ENCODE assay signal across 15 mouse cellular contexts in genomic region chr14:118156740-118157139, GRCm38 (mm10). TPM values are rescaled to one million over a fixed set of nuclear protein-coding genes. Genes with fewer than 3 reads are reported as not detected.
DNase-seq lines count a peak whose midpoint lies in the region; ATAC-seq lines count a peak whose summit lies in the region.
"Had no signal": no experiment of that assay in that cellular context is flagged by ENCODE, and none has a peak within 500 bp of the region (broad histone marks: within the 10 kb centered on the region; RNA-seq: fewer than 3 reads in every experiment).

No protein-coding gene starts in this region.

- peaks cover 49% of the 10 kb centered on the region for H3K36me3 ChIP-seq in forebrain, embryonic 13.5 days (ENCODE audit: poor library complexity, severe bottlenecking)
- peaks cover 77% of the 10 kb centered on the region for H3K36me3 ChIP-seq in forebrain, embryonic 10.5 days (replicated peaks)
- no peaks in the 10 kb centered on the region; the same call in none of the 2 replicates for H3K36me3 ChIP-seq in liver, embryonic 16.5 days (ENCODE audit: control insufficient read depth, insufficient read depth)
- peaks cover 2% of the 10 kb centered on the region; the same call in 1 of the 2 replicates for H3K36me3 ChIP-seq in neural tube, embryonic 11.5 days (ENCODE audit: control insufficient read depth, insufficient read depth, low read length)
- H3K36me3 ChIP-seq in neural tube, embryonic 15.5 days, result peaks cover 43% of the 10 kb centered on the region
- peaks cover 38% of the 10 kb centered on the region for H3K36me3 ChIP-seq in stomach, embryonic 14.5 days (ENCODE audit: control insufficient read depth, insufficient read depth, low read length)

- DNase-seq in forebrain, embryonic 10.5 days (ENCODE audit: extremely low spot score, low spot score), result no peak
- no peak for DNase-seq in liver
- DNase-seq in neural tube, embryonic 11.5 days (ENCODE audit: low spot score), result no peak
- DNase-seq in urinary bladder, postnatal 14 days (ENCODE audit: low spot score), result no peak

- ATAC-seq in forebrain, embryonic 13.5 days, result peak; percentile 63
- ATAC-seq in liver, embryonic 16.5 days (ENCODE audit: low read depth), result 0 out of 2 replicates have a peak, but pooled peaks have one; percentile 7
- ATAC-seq in neural tube, embryonic 11.5 days (ENCODE audit: insufficient read depth, low FRiP score, low TSS enrichment), result peak; percentile 38; the same call in 1 of the 2 replicates
- ATAC-seq in neural tube, embryonic 15.5 days (ENCODE audit: low FRiP score), result no peak
- peak; percentile 42; the same call in 1 of the 2 replicates for ATAC-seq in stomach, embryonic 14.5 days (ENCODE audit: insufficient number of reproducible peaks, insufficient read depth, low FRiP score, low read depth)
- ATAC-seq: intestine, embryonic 15.5 days had no signal

- no peak overlapping the region for H3K27ac ChIP-seq in forebrain, embryonic 13.5 days
- H3K27ac ChIP-seq in forebrain, embryonic 10.5 days, result no peak overlapping the region
- H3K27ac ChIP-seq in liver, embryonic 16.5 days (ENCODE audit: low read length), result no peak overlapping the region
- no peak overlapping the region for H3K27ac ChIP-seq in neural tube, embryonic 11.5 days (ENCODE audit: low read depth, low read length)
- no peak overlapping the region for H3K27ac ChIP-seq in neural tube, embryonic 15.5 days (replicated peaks)
- H3K27ac ChIP-seq in stomach, embryonic 14.5 days (ENCODE audit: low read length), result no peak overlapping the region
- H3K27ac ChIP-seq: embryonic facial prominence, embryonic 13.5 days; hindbrain, embryonic 10.5 days; intestine, embryonic 15.5 days; limb, embryonic 15.5 days had no signal

- no peaks in the 10 kb centered on the region for H3K27me3 ChIP-seq in forebrain, embryonic 13.5 days
- no peaks in the 10 kb centered on the region for H3K27me3 ChIP-seq in forebrain, embryonic 10.5 days (ENCODE audit: poor library complexity, severe bottlenecking)
- no peaks in the 10 kb centered on the region for H3K27me3 ChIP-seq in liver, embryonic 16.5 days (ENCODE audit: control insufficient read depth, insufficient read depth, low read depth, low read length)
- no peaks in the 10 kb centered on the region for H3K27me3 ChIP-seq in neural tube, embryonic 11.5 days (ENCODE audit: control insufficient read depth, insufficient read depth, low read length)
- no peaks in the 10 kb centered on the region for H3K27me3 ChIP-seq in neural tube, embryonic 15.5 days (replicated peaks)
- H3K27me3 ChIP-seq in stomach, embryonic 14.5 days (ENCODE audit: control insufficient read depth, insufficient read depth, low read length), result no peaks in the 10 kb centered on the region
- H3K27me3 ChIP-seq: embryonic facial prominence, embryonic 13.5 days; intestine, embryonic 15.5 days; limb, embryonic 15.5 days had no signal

- WGBS in forebrain, embryonic 13.5 days, result 82% methylated on average over 10 of the region's 10 CpGs
- 88% methylated on average over 10 of the region's 10 CpGs for WGBS in forebrain, embryonic 10.5 days
- 81% methylated on average over 10 of the region's 10 CpGs for WGBS in liver, embryonic 16.5 days (ENCODE audit: insufficient replicate concordance)
- WGBS in neural tube, embryonic 11.5 days, result 89% methylated on average over 10 of the region's 10 CpGs
- WGBS in neural tube, embryonic 15.5 days, result 89% methylated on average over 10 of the region's 10 CpGs
- WGBS in stomach, embryonic 14.5 days, result 89% methylated on average over 10 of the region's 10 CpGs

- H3K4me3 ChIP-seq in forebrain, embryonic 13.5 days, result no peak overlapping the region
- no peak overlapping the region for H3K4me3 ChIP-seq in forebrain, embryonic 10.5 days
- no peak overlapping the region for H3K4me3 ChIP-seq in liver, embryonic 16.5 days (ENCODE audit: low read depth, low read length)
- no peak overlapping the region for H3K4me3 ChIP-seq in neural tube, embryonic 11.5 days (ENCODE audit: low read depth, low read length)
- H3K4me3 ChIP-seq in neural tube, embryonic 15.5 days (replicated peaks), result no peak overlapping the region
- H3K4me3 ChIP-seq in stomach, embryonic 14.5 days (ENCODE audit: low read depth, low read length), result no peak overlapping the region
- H3K4me3 ChIP-seq: embryonic facial prominence, embryonic 13.5 days; erythroblast, embryonic 14.5 days; hindbrain, embryonic 10.5 days; intestine, embryonic 15.5 days; limb, embryonic 15.5 days; myocyte had no signal

- no peak overlapping the region for H3K4me2 ChIP-seq in forebrain, embryonic 13.5 days
- H3K4me2 ChIP-seq in liver, embryonic 16.5 days (ENCODE audit: low read depth, low read length), result no peak overlapping the region
- H3K4me2 ChIP-seq in neural tube, embryonic 11.5 days (ENCODE audit: low read depth), result no peak overlapping the region
- no peak overlapping the region for H3K4me2 ChIP-seq in neural tube, embryonic 15.5 days
- no peak overlapping the region for H3K4me2 ChIP-seq in stomach, embryonic 14.5 days (replicated peaks; ENCODE audit: low read depth, low read length)
- H3K4me2 ChIP-seq: embryonic facial prominence, embryonic 13.5 days; heart, embryonic 11.5 days; intestine, embryonic 15.5 days; limb, embryonic 15.5 days had no signal

- H3K9me3 ChIP-seq in forebrain, embryonic 13.5 days (replicated peaks), result no peaks in the 10 kb centered on the region
- no peaks in the 10 kb centered on the region for H3K9me3 ChIP-seq in forebrain, embryonic 10.5 days
- H3K9me3 ChIP-seq in liver, embryonic 16.5 days (replicated peaks; ENCODE audit: control insufficient read depth, low read length), result no peaks in the 10 kb centered on the region
- H3K9me3 ChIP-seq in neural tube, embryonic 11.5 days (ENCODE audit: control insufficient read depth, low read length), result no peaks in the 10 kb centered on the region
- no peaks in the 10 kb centered on the region for H3K9me3 ChIP-seq in neural tube, embryonic 15.5 days (replicated peaks)
- no peaks in the 10 kb centered on the region for H3K9me3 ChIP-seq in stomach, embryonic 14.5 days (ENCODE audit: control insufficient read depth, low read depth, low read length)
- H3K9me3 ChIP-seq: embryonic facial prominence, embryonic 13.5 days; hindbrain, embryonic 10.5 days; intestine, embryonic 15.5 days; limb, embryonic 15.5 days had no signal

- H3K4me1 ChIP-seq in forebrain, embryonic 13.5 days, result no peaks in the 10 kb centered on the region
- no peaks in the 10 kb centered on the region for H3K4me1 ChIP-seq in forebrain, embryonic 10.5 days
- H3K4me1 ChIP-seq in liver, embryonic 16.5 days (ENCODE audit: control insufficient read depth, low read depth, low read length), result no peaks in the 10 kb centered on the region
- no peaks in the 10 kb centered on the region for H3K4me1 ChIP-seq in neural tube, embryonic 11.5 days (ENCODE audit: control insufficient read depth, insufficient read depth, low read length)
- H3K4me1 ChIP-seq in neural tube, embryonic 15.5 days, result no peaks in the 10 kb centered on the region
- H3K4me1 ChIP-seq in stomach, embryonic 14.5 days (ENCODE audit: control insufficient read depth, insufficient read depth, low read length), result no peaks in the 10 kb centered on the region
- H3K4me1 ChIP-seq: embryonic facial prominence, embryonic 13.5 days; intestine, embryonic 15.5 days; limb, embryonic 15.5 days had no signal

- H3K9ac ChIP-seq in forebrain, embryonic 13.5 days, result no peak overlapping the region
- no peak overlapping the region for H3K9ac ChIP-seq in liver, embryonic 16.5 days (ENCODE audit: low read depth, low read length)
- no peak overlapping the region for H3K9ac ChIP-seq in neural tube, embryonic 11.5 days (ENCODE audit: low read length)
- H3K9ac ChIP-seq in neural tube, embryonic 15.5 days (replicated peaks), result no peak overlapping the region
- no peak overlapping the region for H3K9ac ChIP-seq in stomach, embryonic 14.5 days (replicated peaks; ENCODE audit: low read depth, low read length)
- H3K9ac ChIP-seq: embryonic facial prominence, embryonic 13.5 days; intestine, embryonic 15.5 days; limb, embryonic 15.5 days had no signal

RNA-seq across cellular contexts. Expression of gene Gpr180, which starts 19.8 kb away (rescaled TPM):
- polyA plus RNA-seq in forebrain, embryonic 13.5 days (2015; fragmentation: Nextera tagmentation; extraction: Ambion mirVana), result 28.1 and 31.4 TPM in 2 replicates
- polyA plus RNA-seq in forebrain, embryonic 10.5 days (2016; fragmentation: Nextera tagmentation; extraction: Ambion mirVana), result 36.8 and 37.7 TPM in 2 replicates
- 10.0 and 10.3 TPM in 2 replicates for polyA plus RNA-seq in liver, embryonic 16.5 days (2015; fragmentation: Nextera tagmentation; extraction: Ambion mirVana)
- polyA plus RNA-seq in neural tube, embryonic 11.5 days (2014; fragmentation: Nextera tagmentation; extraction: Ambion mirVana), result 36.6 and 42.0 TPM in 2 replicates
- 48.7 and 51.7 TPM in 2 replicates for polyA plus RNA-seq in neural tube, embryonic 15.5 days (2015; fragmentation: Nextera tagmentation; extraction: Ambion mirVana)
- 60.2 and 65.6 TPM in 2 replicates for polyA plus RNA-seq in stomach, embryonic 14.5 days (2014; fragmentation: Nextera tagmentation; extraction: Ambion mirVana)

RNA-seq across cellular contexts. Expression of gene Tgds, which starts 24.2 kb away (rescaled TPM):
- 23.9 and 24.4 TPM in 2 replicates for polyA plus RNA-seq in forebrain, embryonic 13.5 days (2015; fragmentation: Nextera tagmentation; extraction: Ambion mirVana)
- polyA plus RNA-seq in forebrain, embryonic 10.5 days (2016; fragmentation: Nextera tagmentation; extraction: Ambion mirVana), result 28.4 and 30.6 TPM in 2 replicates
- polyA plus RNA-seq in liver, embryonic 16.5 days (2015; fragmentation: Nextera tagmentation; extraction: Ambion mirVana), result 13.0 and 14.2 TPM in 2 replicates
- 30.9 and 31.2 TPM in 2 replicates for polyA plus RNA-seq in neural tube, embryonic 11.5 days (2014; fragmentation: Nextera tagmentation; extraction: Ambion mirVana)
- polyA plus RNA-seq in neural tube, embryonic 15.5 days (2015; fragmentation: Nextera tagmentation; extraction: Ambion mirVana), result 16.5 and 19.5 TPM in 2 replicates
- polyA plus RNA-seq in stomach, embryonic 14.5 days (2014; fragmentation: Nextera tagmentation; extraction: Ambion mirVana), result 35.2 and 37.3 TPM in 2 replicates
- polyA plus RNA-seq: erythroblast, embryonic 14.5 days had no signal
